Mouse (Mus musculus) liver, adult 2 months (tissue): ENCODE data around the gene 2410131K14Rik. TPM values are rescaled to one million over a fixed set of nuclear protein-coding genes. Genes with fewer than 3 reads are reported as not detected.

Source experiments
- DNase-seq: peaks from one replicate; pipeline ENCODE4 v3.0.0-alpha.2; 2011; ENCODE audit warnings: low read depth, low spot score; ENCODE audit errors: extremely low read depth
- H3K27ac ChIP-seq: fragments of 200-500 bp; replicated peaks from 2 replicates; pipeline ENCODE4 v1.5.1; 2012; ENCODE audit warnings: low read depth, mild to moderate bottlenecking, control low read depth, inconsistent platforms, low read length; ENCODE audit not compliant: insufficient read depth
- H3K27me3 ChIP-seq: fragments of 200-500 bp; 2 replicates; pipeline ENCODE4 v1.6.1; 2012; ENCODE audit warnings: mild to moderate bottlenecking, moderate library complexity, low read length, inconsistent platforms; ENCODE audit not compliant: control insufficient read depth, insufficient read depth
- H3K36me3 ChIP-seq: fragments of 200-500 bp; 2 replicates; pipeline ENCODE4 v1.6.1; 2012; ENCODE audit warnings: low read length, inconsistent platforms; ENCODE audit not compliant: control insufficient read depth, insufficient read depth
- H3K4me1 ChIP-seq: fragments of 200-500 bp; 2 replicates; pipeline ENCODE4 v1.6.1; 2011; ENCODE audit warnings: low read length; ENCODE audit not compliant: control insufficient read depth, insufficient read depth
- H3K4me3 ChIP-seq: fragments of 200-500 bp; 2 replicates; pipeline ENCODE4 v1.5.1; 2011; ENCODE audit warnings: low read depth, mild to moderate bottlenecking, control low read depth, low read length, moderate library complexity; ENCODE audit not compliant: insufficient read depth
- H3K79me2 ChIP-seq: fragments of 200-500 bp; 2 replicates; pipeline ENCODE4 v1.6.1; 2012; ENCODE audit warnings: inconsistent platforms, mild to moderate bottlenecking, low read length, moderate library complexity; ENCODE audit not compliant: control insufficient read depth, insufficient read depth
- H3K9ac ChIP-seq: fragments of 200-500 bp; 2 replicates; pipeline ENCODE4 v1.6.1; 2012; ENCODE audit warnings: low read depth, mild to moderate bottlenecking, control low read depth, inconsistent platforms, low read length
- CTCF ChIP-seq: fragments of 200-500 bp; IDR thresholded peaks from 2 replicates; pipeline ENCODE4 v1.5.1; 2011; ENCODE audit warnings: low read depth, low read length, control low read depth
- POLR2A ChIP-seq: fragments of 200-500 bp; IDR thresholded peaks from 2 replicates; pipeline ENCODE4 v1.6.1; 2011; ENCODE audit warnings: low read length, control low read depth; ENCODE audit not compliant: insufficient read depth; ENCODE audit errors: extremely low read depth
- WGBS: fragments of 180-500 bp; shearing (Covaris S2); methylation state at CpG from one replicate; pipeline ENCODE4 v1.1.7; 2018; 5-methylcytosine and 5-hydroxymethylcytosine counted together
- polyA plus RNA-seq: library from polyadenylated mRNA; depleted of rRNA; stranded (reverse); fragments of >200 nt; gene quantifications from 2 replicates; pipeline ENCODE4 v1.2.3, GENCODE M21; 2012; rRNA removed
- total RNA-seq: library from RNA; depleted of rRNA; stranded (reverse); fragments of >200 nt; gene quantifications from 2 replicates; pipeline ENCODE4 v1.2.3, GENCODE M21; 2014; rRNA removed

2410131K14Rik gene
- 3.0 and 3.2 TPM in 2 replicates for total RNA-seq
- 3.9 and 5.0 TPM in 2 replicates for polyA plus RNA-seq

- DNase-seq = peak; percentile 95
- peak within 1 kb of the TSS; percentile 69 for H3K27ac ChIP-seq
- WGBS = under 1% methylated on average over 68 of the region's 68 CpGs
- H3K79me2 ChIP-seq = peaks cover 2% of the 10 kb centered on the region; the same call in 1 of the 2 replicates
- TF ChIP-seq CTCF (peak; percentile 21; the same call in 1 of the 2 replicates), POLR2A (peak; percentile 45)
- peak within 1 kb of the TSS; percentile 76 for H3K9ac ChIP-seq
- H3K4me3 ChIP-seq = peak within 1 kb of the TSS; percentile 74
- H3K4me1 ChIP-seq = peaks cover 11% of the 10 kb centered on the region
- no peaks in the 10 kb centered on the region for H3K27me3 ChIP-seq
- H3K36me3 ChIP-seq = no peaks in the 10 kb centered on the region
Measured at GRCm38 (mm10) chr5:118244606-118245443, at the start of gene 2410131K14Rik, which contains the start of gene Rnft2. Gene 2410131K14Rik (plus strand): TSS chr5:118245227. Gene Rnft2 (minus strand): TSS chr5:118245116.

DNA sequence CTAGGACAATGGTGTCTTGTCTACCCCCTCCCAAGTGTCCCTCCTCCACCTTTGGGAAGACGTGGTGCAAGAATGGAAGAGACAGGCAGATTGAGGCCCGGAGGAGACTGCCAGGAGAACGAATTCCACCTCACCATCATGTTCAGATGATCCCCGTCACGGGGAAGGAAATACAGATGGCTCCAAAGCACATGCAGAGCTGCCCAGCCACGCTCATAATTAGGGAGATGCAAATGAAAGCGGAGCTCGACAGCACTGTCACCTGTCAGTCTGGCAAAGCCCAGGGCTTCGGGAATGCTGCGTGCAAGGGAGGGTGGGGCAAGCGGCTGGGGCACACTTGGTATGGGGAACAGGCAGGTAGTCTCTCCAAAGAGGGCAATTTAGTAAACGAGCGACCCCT lies 47.6 kb upstream of the 2410131K14Rik start:
- 82% methylated on average over 13 of the region's 13 CpGs for WGBS
- no peak for DNase-seq

DNA sequence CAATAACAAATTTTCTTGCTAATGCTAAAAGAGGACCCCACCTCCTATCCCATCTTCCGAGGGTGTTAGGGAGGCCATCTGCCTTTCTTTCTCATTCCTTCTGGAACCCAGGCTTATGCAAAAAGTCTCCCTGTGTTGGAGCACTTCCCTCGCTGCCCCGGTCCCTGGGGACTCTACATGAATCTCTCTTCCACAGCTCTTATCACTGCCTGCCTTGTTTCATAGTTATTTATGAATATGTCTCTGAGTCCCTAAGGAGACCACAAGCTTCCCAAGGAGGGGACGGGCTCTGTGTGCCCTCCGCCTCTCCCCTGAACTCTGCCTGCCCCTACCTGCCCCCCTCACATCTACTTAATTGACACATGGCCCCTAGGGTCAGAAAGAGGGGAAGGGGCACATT lies 45.4 kb upstream of the 2410131K14Rik start:
- Histone ChIP-seq H3K27me3 (no peaks in the 10 kb centered on the region), H3K79me2 (no peaks in the 10 kb centered on the region), H3K4me3 (no peak overlapping the region), H3K27ac (no peak overlapping the region), H3K9ac (no peak overlapping the region), H3K36me3 (no peaks in the 10 kb centered on the region), H3K4me1 (no peaks in the 10 kb centered on the region)
- no peak for TF ChIP-seq CTCF
- no peak for TF ChIP-seq POLR2A
- 87% methylated on average over 5 of the region's 5 CpGs for WGBS
- no peak for DNase-seq

More for the DNA sequence above, 47.6 kb upstream of the 2410131K14Rik start:
- H3K4me1 ChIP-seq = no peaks in the 10 kb centered on the region
- H3K36me3 ChIP-seq = no peaks in the 10 kb centered on the region
- no peak for TF ChIP-seq POLR2A
- no peak for TF ChIP-seq CTCF
- H3K4me3 ChIP-seq = no peak overlapping the region
- no peak overlapping the region for H3K9ac ChIP-seq
- H3K27ac ChIP-seq = no peak overlapping the region
- H3K79me2 ChIP-seq = no peaks in the 10 kb centered on the region
- no peaks in the 10 kb centered on the region for H3K27me3 ChIP-seq

DNA sequence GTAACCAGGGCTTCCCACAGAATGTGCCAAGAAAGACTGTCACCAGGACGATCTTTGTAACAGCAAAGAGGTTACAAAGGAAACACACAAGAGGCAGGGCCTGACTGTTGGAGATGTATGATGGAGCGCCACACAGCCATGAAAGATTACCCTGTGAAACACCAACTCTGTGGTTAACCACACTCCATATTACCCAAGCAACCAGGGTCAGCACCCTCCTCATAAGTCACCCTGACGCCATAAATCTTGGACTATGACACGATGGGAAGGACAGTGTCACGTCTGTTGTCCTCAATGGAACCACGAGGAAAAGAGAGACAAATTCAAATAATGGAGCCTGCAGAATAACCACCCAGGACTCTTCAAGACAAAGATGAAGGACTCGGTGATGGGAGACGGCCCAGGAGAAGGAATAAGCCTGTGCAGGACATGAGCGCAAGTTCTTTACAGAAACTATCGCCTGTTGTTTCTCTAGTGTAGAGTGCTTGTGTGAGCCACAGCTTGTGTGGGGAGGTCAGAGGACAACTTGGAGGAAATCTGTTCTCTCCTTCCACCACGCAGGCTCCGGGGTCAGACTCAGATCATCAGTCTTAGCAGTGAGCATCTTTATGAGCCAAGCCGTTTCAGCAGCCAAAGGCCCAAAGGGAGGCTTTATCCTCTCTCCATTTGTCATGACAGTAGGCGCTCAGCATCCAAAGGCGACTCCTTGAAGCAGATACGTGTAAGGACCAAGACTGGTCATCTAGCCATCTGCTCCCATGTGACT lies 40.2 kb upstream of the 2410131K14Rik start:
- Histone ChIP-seq H3K79me2 (no peaks in the 10 kb centered on the region), H3K36me3 (no peaks in the 10 kb centered on the region), H3K4me3 (no peak overlapping the region), H3K27me3 (no peaks in the 10 kb centered on the region), H3K4me1 (no peaks in the 10 kb centered on the region), H3K27ac (no peak overlapping the region), H3K9ac (no peak overlapping the region)
- 84% methylated on average over 16 of the region's 16 CpGs for WGBS
- TF ChIP-seq POLR2A = no peak
- TF ChIP-seq CTCF = no peak
- no peak for DNase-seq

GRCm38 (mm10) chr5:118205852-118206251 lies 39.2 kb upstream of the 2410131K14Rik start:
- TF ChIP-seq CTCF (no peak), POLR2A (no peak)
- Histone ChIP-seq H3K27me3 (no peaks in the 10 kb centered on the region), H3K9ac (no peak overlapping the region), H3K4me1 (no peaks in the 10 kb centered on the region), H3K27ac (no peak overlapping the region), H3K36me3 (no peaks in the 10 kb centered on the region), H3K79me2 (no peaks in the 10 kb centered on the region), H3K4me3 (no peak overlapping the region)
- WGBS = 89% methylated on average over 8 of the region's 8 CpGs
- DNase-seq = no peak
